Mouse (Mus musculus) embryonic fibroblast, embryonic 13.5 days (primary cell): Measurements from ENCODE around the gene Plekhg2.

Source experiments
- CTCF ChIP-seq: IDR thresholded peaks from 2 replicates; pipeline ENCODE4 v1.5.1; 2011; ENCODE audit warnings: mild to moderate bottlenecking, control low read depth, low read length, moderate library complexity, borderline replicate concordance; ENCODE audit not compliant: insufficient read depth
- POLR2A ChIP-seq: IDR thresholded peaks from 2 replicates; pipeline ENCODE4 v1.6.1; 2011; ENCODE audit warnings: low read depth, mild to moderate bottlenecking, control low read depth, low read length, moderate library complexity

GRCm38 (mm10) chr7:28348601-28349000, 23.8 kb downstream of the Plekhg2 start:
- no peak for TF ChIP-seq POLR2A
- TF ChIP-seq CTCF, result no peak
